Mouse (Mus musculus) limb, embryonic 11.5 days (tissue): Measurements from ENCODE around the gene Krt27. TPM values are rescaled to one million over a fixed set of nuclear protein-coding genes. Genes with fewer than 3 reads are reported as not detected.

Source experiments
- ATAC-seq: fragments of 200-750 bp; cut with Nextera tagmentation; 2 replicates; pipeline ENCODE4 v1.8.0; 2017; ENCODE audit warnings: low read depth; ENCODE audit not compliant: insufficient number of reproducible peaks, low FRiP score, low TSS enrichment
- DNase-seq: peaks from one replicate; pipeline ENCODE4 v3.0.0-alpha.2; 2015; ENCODE audit warnings: low spot score
- H3K27ac ChIP-seq: fragments of 300-500 bp; sonication (generic); replicated peaks from 2 replicates; pipeline ENCODE4 v1.5.1; 2014; ENCODE audit warnings: low read depth, mild to moderate bottlenecking, low read length
- H3K27me3 ChIP-seq: fragments of 300-500 bp; sonication (generic); 2 replicates; pipeline ENCODE4 v1.6.1; 2014; ENCODE audit warnings: mild to moderate bottlenecking, low read length, mixed read lengths; ENCODE audit not compliant: control insufficient read depth, insufficient read depth
- H3K36me3 ChIP-seq: fragments of 300-500 bp; sonication (generic); 2 replicates; pipeline ENCODE4 v1.6.1; 2014; ENCODE audit warnings: mild to moderate bottlenecking, low read length, moderate library complexity, mixed read lengths; ENCODE audit not compliant: control insufficient read depth, insufficient read depth
- H3K4me1 ChIP-seq: fragments of 300-500 bp; sonication (generic); 2 replicates; pipeline ENCODE4 v1.6.1; 2014; ENCODE audit warnings: low read length, mixed read lengths; ENCODE audit not compliant: control insufficient read depth, insufficient read depth
- H3K4me2 ChIP-seq: fragments of 300-500 bp; sonication (generic); 2 replicates; pipeline ENCODE4 v1.6.1; 2014; ENCODE audit warnings: low read depth, mild to moderate bottlenecking, moderate library complexity; ENCODE audit not compliant: severe bottlenecking
- H3K4me3 ChIP-seq: fragments of 300-500 bp; sonication (generic); 2 replicates; pipeline ENCODE4 v1.5.1; 2014; ENCODE audit warnings: low read depth, low read length
- H3K9ac ChIP-seq: fragments of 300-500 bp; sonication (generic); 2 replicates; pipeline ENCODE4 v1.6.1; 2014; ENCODE audit warnings: mild to moderate bottlenecking, low read length
- H3K9me3 ChIP-seq: fragments of 300-500 bp; sonication (generic); 2 replicates; pipeline ENCODE4 v1.6.1; 2016; ENCODE audit warnings: low read length; ENCODE audit not compliant: control insufficient read depth
- WGBS: fragments of 180-500 bp; shearing (Covaris S2); extraction: QIAGEN DNeasy Blood & Tissue Kit; methylation state at CpG from one replicate; pipeline ENCODE4 v1.1.7; 2014; 5-methylcytosine and 5-hydroxymethylcytosine counted together
- polyA plus RNA-seq: library from polyadenylated mRNA; unstranded; fragments of >200 nt; fragmentation: Nextera tagmentation; extraction: Ambion mirVana; gene quantifications from 2 replicates; pipeline ENCODE4 v1.2.1, GENCODE M21; 2014

Gene Krt27
- polyA plus RNA-seq, 1 experiment from 2014 or later: not detected

DNA sequence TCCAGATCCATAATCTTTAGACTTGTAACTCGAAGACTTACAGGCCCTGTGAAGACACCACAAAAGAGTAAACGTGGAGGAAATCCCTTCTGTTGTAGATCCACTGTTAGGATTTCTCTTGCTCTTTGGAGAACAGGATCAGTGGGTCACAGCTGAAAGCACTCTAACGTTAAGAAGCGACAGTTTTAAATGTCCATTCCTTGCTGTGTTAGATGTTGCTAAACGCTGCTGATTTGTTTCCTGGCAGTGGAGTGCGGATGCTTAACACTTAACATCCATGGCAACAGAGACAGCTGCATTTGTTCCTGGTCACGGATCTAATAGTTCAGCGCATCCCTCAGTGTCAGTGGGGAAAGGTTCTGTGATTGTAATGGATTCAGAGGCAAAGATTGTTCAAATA is 34.4 kb downstream of the Krt27 start:
- Histone ChIP-seq H3K9me3 (no peaks in the 10 kb centered on the region), H3K4me1 (no peaks in the 10 kb centered on the region), H3K27ac (no peak overlapping the region), H3K4me3 (no peak overlapping the region), H3K27me3 (no peaks in the 10 kb centered on the region), H3K4me2 (no peak overlapping the region), H3K9ac (no peak overlapping the region), H3K36me3 (no peaks in the 10 kb centered on the region)
- ATAC-seq (no peak), DNase-seq (no peak)
- 69% methylated on average over 8 of the region's 8 CpGs for WGBS

DNA sequence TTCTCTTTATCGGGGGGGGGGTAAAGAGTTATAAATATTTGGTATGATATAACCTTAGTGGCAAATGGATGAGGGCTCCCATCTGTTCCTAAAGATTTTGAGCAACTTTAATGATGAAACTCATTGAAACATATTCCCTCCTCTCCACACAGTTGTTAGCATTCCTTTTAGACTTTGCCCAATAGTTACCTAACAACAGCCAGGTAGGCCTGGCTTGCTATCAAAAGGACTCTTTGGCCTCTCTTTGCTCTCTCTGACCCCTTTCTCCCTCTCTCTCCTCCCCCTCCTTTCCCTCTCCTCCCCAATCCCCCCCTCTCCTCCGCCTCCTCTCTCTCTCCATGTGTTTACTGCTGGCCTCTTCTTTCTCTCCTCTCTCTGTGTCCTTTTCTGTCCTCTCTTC is 36.3 kb downstream of the Krt27 start:
- Histone ChIP-seq H3K4me3 (no peak overlapping the region), H3K4me2 (no peak overlapping the region), H3K27me3 (no peaks in the 10 kb centered on the region), H3K36me3 (no peaks in the 10 kb centered on the region), H3K4me1 (no peaks in the 10 kb centered on the region), H3K9me3 (no peaks in the 10 kb centered on the region), H3K9ac (no peak overlapping the region), H3K27ac (no peak overlapping the region)
- ATAC-seq (no peak), DNase-seq (no peak)
- 86% methylated on average over 2 of the region's 2 CpGs for WGBS

DNA sequence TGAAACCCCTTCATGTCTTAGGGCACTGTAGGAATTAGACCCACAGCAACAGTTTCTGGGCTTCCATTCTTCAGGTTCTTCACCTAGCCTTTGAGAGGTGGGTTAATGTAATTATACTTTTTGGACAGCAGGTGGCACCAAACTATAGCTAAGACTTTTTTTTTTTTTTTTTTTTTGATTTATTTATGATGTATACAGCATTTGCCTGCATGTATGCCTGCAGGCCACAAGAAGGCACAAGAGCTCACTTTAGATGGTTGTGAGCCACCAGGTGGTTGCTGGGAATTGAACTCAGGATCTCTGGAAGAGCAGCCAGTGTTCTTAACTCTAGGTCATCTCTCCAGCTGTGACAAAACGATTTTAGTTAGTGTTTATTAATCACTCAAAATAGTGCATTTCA is 40.0 kb downstream of the Krt27 start:
- H3K36me3 ChIP-seq: no peaks in the 10 kb centered on the region
- no peaks in the 10 kb centered on the region for H3K27me3 ChIP-seq
- 89% methylated on average over 1 of the region's 1 CpGs for WGBS
- DNase-seq (no peak), ATAC-seq (no peak)
- no peaks in the 10 kb centered on the region for H3K4me1 ChIP-seq
- no peaks in the 10 kb centered on the region for H3K9me3 ChIP-seq
- no peak overlapping the region for H3K27ac ChIP-seq
- no peak overlapping the region for H3K9ac ChIP-seq
- no peak overlapping the region for H3K4me3 ChIP-seq
- H3K4me2 ChIP-seq: no peak overlapping the region

DNA sequence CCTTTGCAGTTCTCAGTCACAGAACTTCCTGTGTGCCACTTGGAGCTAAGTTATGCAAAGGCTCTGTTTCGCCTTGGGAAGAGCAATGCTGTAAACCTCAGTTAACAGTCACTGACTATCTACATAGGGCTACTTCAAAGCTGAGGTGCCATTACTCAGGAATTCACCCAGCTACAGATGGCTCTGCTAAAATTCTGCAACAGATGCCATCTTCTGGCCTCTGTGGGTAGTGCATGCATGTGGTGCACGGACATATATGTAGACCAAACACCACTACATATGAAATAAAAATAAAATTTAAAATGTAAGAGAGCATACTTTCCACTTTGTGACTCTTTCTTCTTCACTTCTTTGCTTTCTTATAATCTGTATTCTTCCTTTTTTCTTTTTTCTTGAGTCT is 43.3 kb downstream of the Krt27 start:
- Histone ChIP-seq H3K4me2 (no peak overlapping the region), H3K4me1 (no peaks in the 10 kb centered on the region), H3K4me3 (no peak overlapping the region), H3K27me3 (no peaks in the 10 kb centered on the region), H3K9me3 (no peaks in the 10 kb centered on the region), H3K36me3 (no peaks in the 10 kb centered on the region), H3K9ac (no peak overlapping the region), H3K27ac (no peak overlapping the region)
- DNase-seq (peak; percentile 86), ATAC-seq (no peak)
- 26% methylated on average over 2 of the region's 2 CpGs for WGBS

Other genes starting within 250 kb of the Krt27 start
- gene Ccr7, start 196.0 kb downstream of the Krt27 start, polyA plus RNA-seq: 1.0 and 1.3 TPM in 2 replicates
- gene Smarce1, start 120.1 kb downstream of the Krt27 start, polyA plus RNA-seq: 261 and 272 TPM in 2 replicates
- gene Krt222, start 107.0 kb downstream of the Krt27 start, polyA plus RNA-seq: 0.13 and 0.16 TPM in 2 replicates
- gene Krt24, start 65.8 kb downstream of the Krt27 start, polyA plus RNA-seq: 0.51 TPM in 1 of 2 replicates, not detected in the other
- gene Krt25, start 28.2 kb downstream of the Krt27 start, polyA plus RNA-seq: not detected in 2 replicates
- not detected in 2 replicates for gene Krt26, start 13.1 kb downstream of the Krt27 start, polyA plus RNA-seq
- 0.41 and 0.47 TPM in 2 replicates for gene Krt28, start 23.8 kb upstream of the Krt27 start, polyA plus RNA-seq
- 23.8 and 24.0 TPM in 2 replicates for gene Krt10, start 38.3 kb upstream of the Krt27 start, polyA plus RNA-seq
- gene Krt12, start 71.2 kb upstream of the Krt27 start, polyA plus RNA-seq: not detected in 2 replicates
- gene Krt20, start 87.0 kb upstream of the Krt27 start, polyA plus RNA-seq: 0.32 and 0.44 TPM in 2 replicates
- 0.24 and 0.35 TPM in 2 replicates for gene Krt23, start 142.0 kb upstream of the Krt27 start, polyA plus RNA-seq
- gene Krt39, start 170.2 kb upstream of the Krt27 start, polyA plus RNA-seq: 0.12 TPM in 1 of 2 replicates, not detected in the other
- not detected in 2 replicates for gene Krt40, start 192.1 kb upstream of the Krt27 start, polyA plus RNA-seq
- gene Krtap3-3, start 199.8 kb upstream of the Krt27 start, polyA plus RNA-seq: not detected in 2 replicates
- gene Krtap3-2, start 205.7 kb upstream of the Krt27 start, polyA plus RNA-seq: not detected in 2 replicates
- not detected in 2 replicates for gene Gm11939, start 208.4 kb upstream of the Krt27 start, polyA plus RNA-seq
- not detected in 2 replicates for gene Krtap3-1, start 215.5 kb upstream of the Krt27 start, polyA plus RNA-seq
- gene Krtap1-5, start 229.9 kb upstream of the Krt27 start, polyA plus RNA-seq: not detected in 2 replicates
- gene Krtap1-4, start 232.6 kb upstream of the Krt27 start, polyA plus RNA-seq: not detected in 2 replicates
- not detected in 2 replicates for gene Krtap1-3, start 240.2 kb upstream of the Krt27 start, polyA plus RNA-seq
- not detected in 2 replicates for gene Krtap9-3, start 247.0 kb upstream of the Krt27 start, polyA plus RNA-seq